Mouse (Mus musculus) lung, embryonic 16.5 days (tissue): ENCODE data around the gene Galp. TPM values are rescaled to one million over a fixed set of nuclear protein-coding genes. Genes with fewer than 3 reads are reported as not detected.
A peak's percentile ranks its signal among the peaks of the same experiment; 100 is the strongest.
"Not testable (repeated sequence)": the region's sequence is repeated elsewhere in the genome, so short reads cannot be mapped to it uniquely, and the experiment has no call there.

Experiments
- ATAC-seq: fragments of 200-750 bp; cut with Nextera tagmentation; 2 replicates; pipeline ENCODE4 v1.8.0; 2017; ENCODE audit warnings: low read depth, mild to moderate bottlenecking, moderate library complexity
- H3K27ac ChIP-seq: fragments of 300-500 bp; sonication (generic); 2 replicates; pipeline ENCODE4 v1.5.1; 2014; ENCODE audit warnings: mild to moderate bottlenecking, control low read depth, low read length
- H3K27me3 ChIP-seq: fragments of 300-500 bp; sonication (generic); 2 replicates; pipeline ENCODE4 v1.6.1; 2014; ENCODE audit warnings: low read depth, low read length, mixed read lengths; ENCODE audit not compliant: control insufficient read depth, insufficient read depth
- H3K36me3 ChIP-seq: fragments of 300-500 bp; sonication (generic); 2 replicates; pipeline ENCODE4 v1.6.1; 2014; ENCODE audit warnings: low read length; ENCODE audit not compliant: control insufficient read depth, insufficient read depth
- H3K4me1 ChIP-seq: fragments of 300-500 bp; sonication (generic); replicated peaks from 2 replicates; pipeline ENCODE4 v1.6.1; 2014; ENCODE audit warnings: low read length, mixed read lengths; ENCODE audit not compliant: control insufficient read depth, insufficient read depth
- H3K4me2 ChIP-seq: fragments of 300-500 bp; sonication (generic); 2 replicates; pipeline ENCODE4 v1.6.1; 2014; ENCODE audit warnings: low read depth, low read length, control low read depth
- H3K4me3 ChIP-seq: fragments of 300-500 bp; sonication (generic); 2 replicates; pipeline ENCODE4 v1.5.1; 2014; ENCODE audit warnings: mild to moderate bottlenecking, low read length, control low read depth
- H3K9ac ChIP-seq: fragments of 300-500 bp; sonication (generic); 2 replicates; pipeline ENCODE4 v1.6.1; 2014; ENCODE audit warnings: low read length, control low read depth
- H3K9me3 ChIP-seq: fragments of 300-500 bp; sonication (generic); 2 replicates; pipeline ENCODE4 v1.6.1; 2016; ENCODE audit warnings: low read length; ENCODE audit not compliant: control insufficient read depth
- WGBS: fragments of 180-500 bp; shearing (Covaris S2); extraction: QIAGEN DNeasy Blood & Tissue Kit; methylation state at CpG from one replicate; pipeline ENCODE4 v1.1.7; 2014; 5-methylcytosine and 5-hydroxymethylcytosine counted together
- polyA plus RNA-seq: library from polyadenylated mRNA; unstranded; fragments of >200 nt; fragmentation: Nextera tagmentation; extraction: Ambion mirVana; gene quantifications from 2 replicates; pipeline ENCODE4 v1.2.1, GENCODE M21; 2015

Gene Galp
- polyA plus RNA-seq, 1 experiment from 2014 or later = not detected

GRCm38 (mm10) chr7:6172006-6172649 is 24.8 kb upstream of the Galp start, which contains the start of gene Zfp444:
Gene Zfp444, plus strand, starts transcription at chr7:6172226.
- Histone ChIP-seq H3K4me1 (peaks cover 4% of the 10 kb centered on the region), H3K9ac (peak within 1 kb of the TSS; percentile 87), H3K36me3 (no peaks in the 10 kb centered on the region; the same call in 1 of the 2 replicates), H3K4me2 (peak within 1 kb of the TSS; percentile 81), H3K4me3 (peak within 1 kb of the TSS; percentile 79), H3K27me3 (no peaks in the 10 kb centered on the region), H3K9me3 (no peaks in the 10 kb centered on the region), H3K27ac (peak within 1 kb of the TSS; percentile 92)
- peak; percentile 96 for ATAC-seq
- under 1% methylated on average over 37 of the region's 37 CpGs for WGBS

- Histone ChIP-seq H3K4me3 (peak overlapping the region; percentile 79), H3K9me3 (no peaks in the 10 kb centered on the region), H3K9ac (peak overlapping the region; percentile 87), H3K27ac (peak overlapping the region; percentile 55), H3K36me3 (no peaks in the 10 kb centered on the region; the same call in 1 of the 2 replicates), H3K27me3 (no peaks in the 10 kb centered on the region), H3K4me1 (peaks cover 4% of the 10 kb centered on the region), H3K4me2 (peak overlapping the region; percentile 70)
- peak; percentile 31 for ATAC-seq
- 0% methylated on average over 28 of the region's 28 CpGs for WGBS
Measured at GRCm38 (mm10) chr7:6172674-6173244, 24.1 kb upstream of the Galp start.

GRCm38 (mm10) chr7:6173872-6174271 is 23.0 kb upstream of the Galp start:
- 63% methylated on average over 8 of the region's 8 CpGs for WGBS
- Histone ChIP-seq H3K4me3 (no peak overlapping the region), H3K9me3 (no peaks in the 10 kb centered on the region), H3K4me1 (peaks cover 4% of the 10 kb centered on the region), H3K9ac (no peak overlapping the region), H3K36me3 (no peaks in the 10 kb centered on the region; the same call in 1 of the 2 replicates), H3K27me3 (no peaks in the 10 kb centered on the region), H3K4me2 (no peak overlapping the region), H3K27ac (no peak overlapping the region)
- ATAC-seq = no peak

GRCm38 (mm10) chr7:6174365-6174987 is 22.4 kb upstream of the Galp start:
- H3K36me3 ChIP-seq, H3K27me3 ChIP-seq, ATAC-seq, H3K4me3 ChIP-seq, H3K4me2 ChIP-seq, H3K9ac ChIP-seq, H3K27ac ChIP-seq, H3K4me1 ChIP-seq, H3K9me3 ChIP-seq: not testable (repeated sequence)
- 57% methylated on average over 9 of the region's 9 CpGs for WGBS

GRCm38 (mm10) chr7:6179013-6179412 is 17.9 kb upstream of the Galp start:
- Histone ChIP-seq H3K4me2 (no peak overlapping the region), H3K36me3 (peaks cover 2% of the 10 kb centered on the region), H3K4me1 (peaks cover under 1% of the 10 kb centered on the region), H3K27ac (no peak overlapping the region), H3K27me3 (no peaks in the 10 kb centered on the region), H3K9ac (no peak overlapping the region), H3K9me3 (no peaks in the 10 kb centered on the region), H3K4me3 (no peak overlapping the region)
- ATAC-seq = no peak

- H3K4me3 ChIP-seq = no peak overlapping the region
- no peaks in the 10 kb centered on the region for H3K4me1 ChIP-seq
- H3K36me3 ChIP-seq = peaks cover 30% of the 10 kb centered on the region
- H3K27me3 ChIP-seq = no peaks in the 10 kb centered on the region
- no peak overlapping the region for H3K9ac ChIP-seq
- H3K4me2 ChIP-seq = no peak overlapping the region
- H3K27ac ChIP-seq = no peak overlapping the region
- H3K9me3 ChIP-seq = no peaks in the 10 kb centered on the region
- no peak for ATAC-seq
Measured at GRCm38 (mm10) chr7:6182882-6183281, 14.0 kb upstream of the Galp start.

GRCm38 (mm10) chr7:6183802-6184201 is 13.1 kb upstream of the Galp start:
- Histone ChIP-seq H3K27me3 (no peaks in the 10 kb centered on the region), H3K36me3 (peaks cover 38% of the 10 kb centered on the region), H3K9me3 (no peaks in the 10 kb centered on the region), H3K4me1 (no peaks in the 10 kb centered on the region), H3K4me2 (no peak overlapping the region), H3K27ac (no peak overlapping the region), H3K9ac (no peak overlapping the region), H3K4me3 (no peak overlapping the region)
- peak; percentile 20; the same call in 1 of the 2 replicates for ATAC-seq
- 92% methylated on average over 19 of the region's 19 CpGs for WGBS

GRCm38 (mm10) chr7:6184521-6184920 is 12.4 kb upstream of the Galp start:
- no peak overlapping the region for H3K4me3 ChIP-seq
- H3K4me2 ChIP-seq = no peak overlapping the region
- no peaks in the 10 kb centered on the region for H3K27me3 ChIP-seq
- H3K4me1 ChIP-seq = no peaks in the 10 kb centered on the region
- 88% methylated on average over 8 of the region's 8 CpGs for WGBS
- H3K9ac ChIP-seq = no peak overlapping the region
- H3K9me3 ChIP-seq = no peaks in the 10 kb centered on the region
- no peak overlapping the region for H3K27ac ChIP-seq
- no peak for ATAC-seq
- peaks cover 38% of the 10 kb centered on the region for H3K36me3 ChIP-seq

GRCm38 (mm10) chr7:6185391-6185790 is 11.5 kb upstream of the Galp start:
- Histone ChIP-seq H3K4me2 (no peak overlapping the region), H3K27ac (no peak overlapping the region), H3K36me3 (peaks cover 41% of the 10 kb centered on the region), H3K4me1 (no peaks in the 10 kb centered on the region), H3K4me3 (no peak overlapping the region), H3K27me3 (no peaks in the 10 kb centered on the region), H3K9me3 (no peaks in the 10 kb centered on the region), H3K9ac (no peak overlapping the region)
- 93% methylated on average over 1 of the region's 1 CpGs for WGBS
- ATAC-seq = no peak
